Mouse (Mus musculus) MEL (cell line): ENCODE measurements at regions not wholly inside any gene's neighbourhood (a gene's known extent, or its start where the extent isn't known, plus 50 kb on each side); places are given as distances from the start of the nearest gene placed in this dataset.

Experiments used
- CTCF ChIP-seq, 3 experiments: IDR thresholded peaks in 2 of 3; conservative IDR thresholded peaks in 1 of 3; 2 replicates each; pipeline ENCODE4 v1.5.1; 2011 to 2012; ENCODE audit warnings: low read length in 3 of 3, low read depth in 2 of 3, mild to moderate bottlenecking in 2 of 3, improper control_type of control experiment in 1 of 3, inconsistent platforms in 1 of 3, mixed read lengths in 1 of 3, moderate library complexity in 1 of 3; ENCODE audit not compliant: control insufficient read depth in 1 of 3, insufficient read depth in 1 of 3, poor library complexity in 1 of 3, severe bottlenecking in 1 of 3
- EP300 ChIP-seq, 2 experiments: IDR thresholded peaks; 2 replicates each; pipeline ENCODE4 v1.6.1; 2011; ENCODE audit warnings: improper control_type of control experiment in 2 of 2, low read length in 2 of 2, low read depth in 1 of 2, mild to moderate bottlenecking in 1 of 2
- MAZ ChIP-seq: IDR thresholded peaks from 2 replicates; pipeline ENCODE4 v1.6.1; 2012; ENCODE audit warnings: low read depth, mild to moderate bottlenecking, inconsistent platforms, low read length, improper control_type of control experiment
- MEF2A ChIP-seq: IDR thresholded peaks from 2 replicates; pipeline ENCODE4 v1.6.1; 2014; ENCODE audit warnings: low read depth, mild to moderate bottlenecking, inconsistent platforms, low read length, improper control_type of control experiment; ENCODE audit not compliant: poor library complexity, insufficient replicate concordance, severe bottlenecking; ENCODE audit errors: extremely low read depth
- TAL1 ChIP-seq: IDR thresholded peaks from 2 replicates; pipeline ENCODE4 v1.6.1; 2012; ENCODE audit warnings: mild to moderate bottlenecking, inconsistent platforms, low read length, moderate library complexity, mixed read lengths
- USF1 ChIP-seq: IDR thresholded peaks from 2 replicates; pipeline ENCODE4 v1.6.1; 2014; ENCODE audit warnings: low read depth, mild to moderate bottlenecking, inconsistent platforms, low read length, improper control_type of control experiment, moderate library complexity

DNA sequence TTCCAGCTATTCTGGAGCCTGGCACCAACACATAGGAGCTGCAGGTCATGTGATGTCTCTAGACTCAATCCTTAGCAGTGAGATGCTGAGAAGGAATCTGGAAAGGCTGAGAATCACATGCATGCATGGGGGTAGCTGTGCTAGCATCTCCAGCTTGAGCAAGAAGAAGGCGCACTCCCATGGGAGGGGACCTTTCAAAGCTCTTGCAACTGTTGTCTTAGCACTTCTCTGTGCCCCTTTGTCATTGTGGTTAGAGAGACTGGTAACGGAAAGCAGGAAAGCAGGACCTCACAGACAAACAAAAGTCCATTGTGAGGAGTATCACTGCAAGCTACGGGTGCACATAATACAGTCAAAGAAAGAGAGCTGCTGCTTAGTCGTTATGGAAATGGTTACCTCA, 634.5 kb downstream of the Efna5 start:
- TF ChIP-seq TAL1: no peak
- TF ChIP-seq CTCF (IDR thresholded peaks at IDR 0.05 in 2 of 3, conservative IDR thresholded peaks at IDR 0.05 in 1 of 3; ENCODE audit: control insufficient read depth in 1 of 3, insufficient read depth in 1 of 3, low read depth in 2 of 3, low read length in 3 of 3, poor library complexity in 1 of 3, severe bottlenecking in 1 of 3): no peak
- TF ChIP-seq USF1: no peak
- no peak for TF ChIP-seq EP300 (IDR thresholded peaks at IDR 0.05; ENCODE audit: low read depth in 1 of 2, low read length in 2 of 2)
- TF ChIP-seq MEF2A: no peak
- no peak for TF ChIP-seq MAZ
